Mouse (Mus musculus) frontal cortex, postnatal 36 days (tissue): ENCODE measurements around the gene Fgfr2.

Experiments used
- DNase-seq, 2 experiments: peaks; one replicate each; pipeline ENCODE4 v3.0.0; 2022; ENCODE audit warnings: low spot score in 2 of 2

Fgfr2 gene

DNA sequence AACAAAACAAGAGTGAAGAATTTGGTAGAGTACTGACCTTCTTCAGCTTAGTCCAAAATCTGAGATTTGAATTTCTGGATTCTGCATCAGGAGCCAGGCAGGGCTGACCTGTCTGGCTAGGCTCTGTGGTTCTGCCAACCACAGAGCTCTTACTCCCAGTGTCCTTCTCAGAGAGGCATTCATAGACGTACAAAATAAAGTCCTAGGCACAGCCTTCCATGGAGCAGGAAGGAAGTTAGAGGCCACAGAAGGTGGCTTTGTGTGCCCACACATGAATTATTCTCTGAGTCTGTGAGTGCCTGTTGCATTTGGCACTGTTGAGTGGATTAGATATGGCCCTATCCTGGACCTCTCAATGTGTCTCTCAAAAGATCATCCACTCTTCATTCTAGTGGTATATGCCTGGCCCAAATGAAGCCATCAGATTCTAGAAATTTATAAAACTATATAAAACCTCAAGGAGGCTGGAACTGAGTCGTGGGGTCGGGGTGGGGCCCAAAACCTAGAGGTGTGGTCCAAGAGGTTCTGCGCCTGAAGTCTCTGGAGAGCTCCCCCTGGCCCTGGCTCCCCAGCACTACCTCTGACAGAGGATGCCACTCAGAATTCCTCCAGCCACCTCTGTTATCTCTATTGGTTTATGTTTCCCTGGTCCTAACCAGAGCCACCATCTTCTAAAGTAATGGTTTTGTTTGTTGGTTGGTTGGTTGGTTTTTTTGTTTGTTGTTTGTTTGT lies 234.5 kb downstream of the Fgfr2 start:
- DNase-seq = no peak

- DNase-seq = no peak
Measured at GRCm38 (mm10) chr7:132888052-132888451, 235.1 kb downstream of the Fgfr2 start.

DNA sequence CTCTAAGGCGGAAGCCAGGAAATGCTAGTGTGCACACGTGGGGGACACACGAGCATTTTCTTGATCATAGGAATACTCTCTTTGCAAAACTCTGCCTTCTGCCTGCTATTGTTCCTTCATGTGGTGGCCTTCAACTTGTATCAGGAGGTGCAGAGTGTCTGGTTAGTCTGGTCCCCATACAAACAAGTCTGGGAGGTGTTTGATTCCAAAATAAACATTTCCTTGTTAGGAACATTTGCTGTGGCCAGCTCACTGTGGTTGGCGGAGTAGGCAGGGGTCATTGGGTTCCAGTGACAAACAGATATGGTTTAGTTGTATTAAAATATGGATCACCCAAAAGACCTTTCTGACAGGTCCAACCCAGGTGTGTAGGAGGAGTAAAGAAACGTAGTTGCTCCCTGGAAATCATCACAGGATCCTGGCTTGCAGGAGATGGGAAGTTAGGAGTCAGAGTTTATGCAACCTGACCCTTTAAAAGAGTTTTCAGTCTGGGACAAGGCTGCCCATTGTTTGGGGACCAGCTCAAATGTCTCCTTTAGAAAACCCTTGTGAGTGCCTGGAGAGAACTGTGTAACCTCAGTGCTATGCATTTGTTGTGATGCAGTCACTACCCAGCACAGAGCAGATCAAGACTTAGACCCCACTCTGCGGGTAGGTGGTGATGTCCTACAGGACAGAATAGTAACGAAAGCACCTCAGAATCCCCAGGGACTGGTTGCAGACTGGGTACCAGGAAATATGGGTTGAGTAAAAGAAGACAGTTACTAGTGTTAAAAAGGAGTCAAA lies 235.9 kb downstream of the Fgfr2 start:
- DNase-seq = no peak

GRCm38 (mm10) chr7:132884031-132884430 lies 239.1 kb downstream of the Fgfr2 start:
- DNase-seq = peak in 1 of 2 experiments; percentile 32

GRCm38 (mm10) chr7:132882343-132882742 lies 240.8 kb downstream of the Fgfr2 start:
- no peak for DNase-seq

- DNase-seq = no peak
Measured at GRCm38 (mm10) chr7:132880276-132880675, 242.9 kb downstream of the Fgfr2 start.

- DNase-seq = no peak
Measured at GRCm38 (mm10) chr7:132875391-132876086, 247.6 kb downstream of the Fgfr2 start.

GRCm38 (mm10) chr7:132873043-132873442 lies 250.1 kb downstream of the Fgfr2 start:
- no peak for DNase-seq

DNA sequence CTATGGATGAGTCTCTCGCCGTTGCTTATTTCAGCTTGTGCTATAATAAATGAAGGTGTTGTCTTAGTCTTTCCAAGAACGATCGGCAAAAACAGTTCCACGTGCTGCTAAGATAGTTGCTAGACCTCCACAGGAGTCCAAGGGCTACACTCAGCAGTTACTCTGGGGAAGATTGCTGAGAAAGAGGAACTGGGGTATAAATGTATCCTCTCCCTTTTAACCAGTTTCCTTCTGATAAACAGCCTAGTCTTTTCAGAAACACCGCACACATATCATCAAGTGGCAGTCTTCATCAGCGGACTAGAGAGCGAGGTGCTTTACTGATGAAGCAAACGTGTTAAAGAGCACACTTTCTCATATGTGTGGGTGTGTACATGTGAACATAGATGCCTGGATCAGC lies 256.8 kb downstream of the Fgfr2 start:
- no peak for DNase-seq

DNA sequence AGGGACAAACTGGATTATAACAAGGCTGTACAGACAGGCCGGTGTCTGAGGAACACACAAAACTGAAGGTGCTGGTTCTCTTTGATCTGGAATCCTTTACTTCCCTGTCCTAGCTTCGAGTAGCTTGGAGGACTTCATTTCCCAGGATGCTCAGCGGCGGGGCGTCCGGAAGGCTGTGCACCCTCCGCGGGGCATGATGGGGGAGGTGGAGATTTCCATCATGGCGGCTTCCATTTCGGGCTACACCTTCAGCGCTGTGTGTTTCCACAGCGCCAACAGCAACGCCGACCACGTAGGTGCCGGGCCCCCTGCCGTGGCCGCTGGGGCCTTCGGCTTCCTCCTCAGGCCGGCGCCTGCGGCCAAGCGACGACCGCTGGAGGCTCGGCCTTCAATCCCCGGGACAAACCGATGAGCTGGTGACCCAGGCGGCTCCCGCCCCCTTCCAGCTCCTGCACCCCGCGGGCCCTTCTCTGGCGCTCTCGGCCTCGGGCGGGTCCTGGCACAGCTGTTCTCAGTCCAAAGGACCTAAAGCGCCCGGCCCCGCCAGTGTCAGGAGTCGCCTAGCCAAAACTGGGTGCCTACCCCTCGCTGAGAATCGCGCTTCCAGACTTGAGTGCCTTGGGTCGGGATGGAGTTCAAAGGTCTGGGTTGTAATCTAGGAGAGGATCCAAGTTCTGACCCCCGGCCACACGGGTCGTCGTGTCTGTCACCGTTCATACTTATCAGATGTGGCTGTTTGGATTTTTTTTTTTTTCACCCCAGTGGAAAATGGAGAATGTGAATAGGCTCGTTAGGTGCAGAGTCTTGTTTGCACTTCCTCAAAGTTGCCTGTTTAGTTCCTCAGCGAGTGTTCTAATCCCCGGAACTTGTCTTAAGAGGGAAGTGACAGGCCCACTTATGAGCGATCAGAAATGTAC lies 263.9 kb downstream of the Fgfr2 start, which contains the start of gene Abraxas2:
Abraxas2 (plus strand) TSS at position 184 of the 917 bp plus-strand sequence.
- peak; percentile 90 to 91 for DNase-seq

DNA sequence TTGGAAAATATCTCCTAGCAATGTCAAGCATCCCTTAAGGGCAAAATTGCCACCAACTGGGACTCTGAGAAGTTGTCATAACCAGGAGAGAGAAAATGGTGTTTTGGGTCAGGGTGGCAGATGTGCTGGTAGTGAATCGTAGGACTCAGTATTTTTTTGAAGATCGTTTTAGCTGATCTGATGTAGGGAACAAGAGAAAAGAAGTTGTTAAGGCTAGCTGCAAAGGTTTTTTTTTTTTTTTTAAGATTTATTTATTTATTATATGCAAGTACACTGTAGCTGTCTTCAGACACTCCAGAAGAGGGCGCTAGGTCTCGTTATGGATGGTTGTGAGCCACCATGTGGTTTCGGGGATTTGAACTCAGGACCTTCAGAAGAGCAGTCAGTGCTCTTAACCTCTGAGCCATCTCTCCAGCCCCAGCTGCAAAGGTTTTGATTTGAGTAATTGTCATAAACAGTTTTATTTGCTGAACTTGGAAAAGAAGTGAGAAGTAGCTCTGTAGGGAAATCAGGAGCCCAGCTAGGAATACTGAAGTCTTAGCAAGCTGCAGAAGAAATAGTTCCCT lies 265.0 kb downstream of the Fgfr2 start:
- no peak for DNase-seq

DNA sequence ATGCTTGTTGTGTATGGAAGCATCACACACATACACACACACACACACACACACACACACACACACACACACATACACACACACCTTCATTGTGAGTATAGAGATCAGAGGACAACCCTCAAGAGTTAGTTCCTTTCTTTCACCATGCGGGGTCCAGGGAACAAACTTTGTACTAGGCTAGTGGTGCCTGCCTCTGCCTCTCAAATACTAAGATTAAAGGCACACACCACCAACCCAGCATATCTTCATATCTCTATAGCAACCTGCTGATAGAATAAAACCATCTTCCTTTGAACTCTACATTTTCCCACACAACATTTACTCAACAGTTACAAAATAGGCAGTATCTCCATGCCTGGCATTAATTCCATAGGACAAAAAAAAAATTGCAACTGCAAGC lies 267.1 kb downstream of the Fgfr2 start:
- no peak for DNase-seq

GRCm38 (mm10) chr7:132853946-132854345 lies 269.2 kb downstream of the Fgfr2 start:
- no peak for DNase-seq

DNA sequence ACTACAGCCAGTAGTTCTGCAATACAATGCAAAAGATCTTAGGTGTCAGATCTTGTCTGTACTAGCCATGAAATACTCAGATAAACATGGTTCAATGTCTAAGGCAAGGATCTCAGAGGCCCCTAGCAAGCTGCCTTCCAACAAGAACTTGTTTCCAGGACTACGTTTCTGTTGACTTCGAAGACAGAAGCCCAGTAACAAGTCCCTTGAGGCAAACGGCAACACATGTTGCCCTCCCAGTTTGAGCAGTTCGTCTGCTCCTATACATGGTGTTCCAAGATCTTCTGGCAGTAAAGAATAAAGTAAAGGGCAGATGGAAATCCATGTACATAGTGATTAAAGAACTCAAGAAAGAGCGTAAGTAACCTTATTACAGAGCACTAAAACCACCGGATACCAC lies 269.8 kb downstream of the Fgfr2 start:
- DNase-seq = no peak

DNA sequence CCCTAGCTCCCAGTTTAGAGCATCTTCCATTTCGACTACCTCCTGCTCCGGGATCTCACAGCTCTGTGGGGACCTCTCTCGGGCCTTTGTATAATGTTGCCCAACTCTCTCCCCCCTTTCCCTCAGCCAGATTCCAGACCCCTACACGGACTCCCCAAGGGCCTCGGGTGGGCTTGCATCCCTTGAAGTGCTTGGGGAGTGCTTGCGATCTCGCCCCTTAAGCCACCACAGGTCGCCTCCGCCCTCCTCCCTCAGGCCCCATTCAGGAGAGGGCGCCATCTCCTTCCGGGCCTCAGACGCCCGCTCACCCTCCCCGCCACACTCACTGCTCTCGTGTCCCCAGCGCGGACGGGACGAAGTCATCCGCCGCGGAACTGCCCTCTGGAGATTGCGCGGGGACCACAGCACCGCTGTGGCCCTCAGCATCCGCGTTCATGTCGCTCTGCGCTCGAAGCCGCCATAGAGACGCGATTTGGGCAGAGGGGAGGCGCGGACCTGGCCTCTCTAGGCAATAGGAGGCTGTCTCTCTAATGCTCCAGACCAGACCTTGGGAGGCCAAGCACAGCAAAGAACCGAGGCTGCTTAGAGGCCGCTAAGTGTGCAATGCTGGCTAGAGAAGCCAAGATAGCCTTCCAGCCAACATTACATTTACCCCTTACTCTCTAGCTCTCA lies 270.8 kb downstream of the Fgfr2 start, which contains the start of gene Eef1akmt2:
Eef1akmt2 (minus strand) TSS at position 501 of the 672 bp plus-strand sequence.
- DNase-seq = peak; percentile 86 to 87

GRCm38 (mm10) chr7:132843152-132843551 lies 280.0 kb downstream of the Fgfr2 start:
- DNase-seq = no peak

- no peak for DNase-seq
Measured at GRCm38 (mm10) chr7:132842455-132842854, 280.7 kb downstream of the Fgfr2 start.

GRCm38 (mm10) chr7:132841287-132841686 lies 281.9 kb downstream of the Fgfr2 start:
- no peak for DNase-seq

DNA sequence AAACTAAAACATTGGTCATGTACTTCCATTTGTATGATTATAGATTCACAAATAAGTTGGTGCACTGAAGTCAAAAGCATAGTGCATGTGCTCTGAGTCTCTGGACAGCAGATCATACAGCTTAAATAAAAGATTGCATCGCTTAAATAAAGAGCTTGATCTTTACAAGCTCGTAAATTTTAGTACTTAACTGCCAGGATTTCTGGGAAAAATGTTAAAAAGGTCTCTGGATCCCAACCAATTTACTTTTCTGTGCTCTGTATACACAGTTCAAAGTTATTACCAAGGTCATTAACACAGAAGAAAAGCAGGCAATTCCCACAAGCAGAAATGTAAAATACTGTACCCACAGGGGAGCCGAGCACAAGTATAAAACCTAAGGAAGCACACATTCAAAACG lies 292.2 kb downstream of the Fgfr2 start:
- no peak for DNase-seq

- no peak for DNase-seq
Measured at GRCm38 (mm10) chr7:132824346-132825022, 298.7 kb downstream of the Fgfr2 start.
